Mouse (Mus musculus): ENCODE results near the gene Lamtor4. TPM values are rescaled to one million over a fixed set of nuclear protein-coding genes. Genes with fewer than 3 reads are reported as not detected.

The Lamtor4 gene
- polyA plus RNA-seq, 1 experiment from 2014 or later: 78.6 TPM

Other genes with a start within 250 kb of the Lamtor4 start
- gene Smok3a, start 234.2 kb upstream of the Lamtor4 start, polyA plus RNA-seq (2015; fragmentation: Nextera tagmentation; extraction: Ambion mirVana): not detected in 2 replicates
- not detected in 2 replicates for gene Smok3b, start 234.1 kb upstream of the Lamtor4 start, polyA plus RNA-seq (2015; fragmentation: Nextera tagmentation; extraction: Ambion mirVana)
- not detected in 2 replicates for gene Smok3c, start 202.3 kb upstream of the Lamtor4 start, polyA plus RNA-seq (2015; fragmentation: Nextera tagmentation; extraction: Ambion mirVana)
- gene Zkscan1, start 170.4 kb upstream of the Lamtor4 start, polyA plus RNA-seq (2015; fragmentation: Nextera tagmentation; extraction: Ambion mirVana): 8.4 and 10.2 TPM in 2 replicates
- gene Zscan21, start 138.6 kb upstream of the Lamtor4 start, polyA plus RNA-seq (2015; fragmentation: Nextera tagmentation; extraction: Ambion mirVana): 31.2 and 45.8 TPM in 2 replicates
- gene Zfp113, start 99.7 kb upstream of the Lamtor4 start, polyA plus RNA-seq (2015; fragmentation: Nextera tagmentation; extraction: Ambion mirVana): 10.5 and 14.3 TPM in 2 replicates
- 231 and 274 TPM in 2 replicates for gene Cops6, start 94.4 kb upstream of the Lamtor4 start, polyA plus RNA-seq (2015; fragmentation: Nextera tagmentation; extraction: Ambion mirVana)
- gene Ap4m1, start 83.5 kb upstream of the Lamtor4 start, polyA plus RNA-seq (2015; fragmentation: Nextera tagmentation; extraction: Ambion mirVana): 10.4 and 13.9 TPM in 2 replicates
- 91.8 and 123 TPM in 2 replicates for gene Mcm7, start 83.1 kb upstream of the Lamtor4 start, polyA plus RNA-seq (2015; fragmentation: Nextera tagmentation; extraction: Ambion mirVana)
- 54.4 and 61.7 TPM in 2 replicates for gene Taf6, start 68.0 kb upstream of the Lamtor4 start, polyA plus RNA-seq (2015; fragmentation: Nextera tagmentation; extraction: Ambion mirVana)
- 18.8 and 27.3 TPM in 2 replicates for gene Cnpy4, start 68.0 kb upstream of the Lamtor4 start, polyA plus RNA-seq (2015; fragmentation: Nextera tagmentation; extraction: Ambion mirVana)
- 5.1 and 6.7 TPM in 2 replicates for gene Mblac1, start 61.2 kb upstream of the Lamtor4 start, polyA plus RNA-seq (2015; fragmentation: Nextera tagmentation; extraction: Ambion mirVana)
- not detected in 2 replicates for gene Nxpe5, start 29.6 kb upstream of the Lamtor4 start, polyA plus RNA-seq (2015; fragmentation: Nextera tagmentation; extraction: Ambion mirVana)
- gene BC037034, start 8.6 kb downstream of the Lamtor4 start, polyA plus RNA-seq (2015; fragmentation: Nextera tagmentation; extraction: Ambion mirVana): 2.9 and 4.7 TPM in 2 replicates
- 0.59 and 0.76 TPM in 2 replicates for gene Gal3st4, start 17.4 kb downstream of the Lamtor4 start, polyA plus RNA-seq (2015; fragmentation: Nextera tagmentation; extraction: Ambion mirVana)
- gene Gm43720, start 24.5 kb downstream of the Lamtor4 start, polyA plus RNA-seq (2015; fragmentation: Nextera tagmentation; extraction: Ambion mirVana): 0.10 TPM in 1 of 2 replicates, not detected in the other
- 6.3 and 8.6 TPM in 2 replicates for gene Gpc2, start 24.5 kb downstream of the Lamtor4 start, polyA plus RNA-seq (2015; fragmentation: Nextera tagmentation; extraction: Ambion mirVana)
- 1.4 and 2.5 TPM in 2 replicates for gene Stag3, start 24.8 kb downstream of the Lamtor4 start, polyA plus RNA-seq (2015; fragmentation: Nextera tagmentation; extraction: Ambion mirVana)
- gene Pvrig, start 86.5 kb downstream of the Lamtor4 start, polyA plus RNA-seq (2015; fragmentation: Nextera tagmentation; extraction: Ambion mirVana): 0.11 and 0.30 TPM in 2 replicates
- 19.4 and 20.1 TPM in 2 replicates for gene Zfp157, start 186.0 kb downstream of the Lamtor4 start, polyA plus RNA-seq (2015; fragmentation: Nextera tagmentation; extraction: Ambion mirVana)